Mouse (Mus musculus): ENCODE measurements around the gene Grin2a.

Gene Grin2a

DNA sequence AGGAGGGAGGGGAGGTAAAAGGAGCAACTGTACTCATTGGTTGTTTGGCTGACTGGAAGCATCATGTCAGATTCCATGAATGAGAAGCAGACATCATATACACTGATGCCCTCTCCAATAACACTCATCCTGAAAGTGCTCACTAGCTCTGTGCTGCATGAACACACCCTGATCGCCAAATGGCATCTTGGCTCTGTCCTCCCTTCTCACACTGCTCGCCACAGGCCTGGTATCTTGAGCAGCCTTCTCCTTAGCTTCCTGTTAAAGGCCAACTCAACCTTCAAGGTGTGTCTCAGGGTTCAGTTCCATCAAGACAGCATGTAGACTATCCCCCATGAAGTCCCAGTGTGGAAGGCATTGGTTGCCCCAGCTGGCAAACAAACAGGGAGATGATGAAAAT is 137.6 kb downstream of the Grin2a start:
- no peak for DNase-seq

- DNase-seq: no peak
Observed at GRCm38 (mm10) chr16:9851265-9851988, 143.9 kb downstream of the Grin2a start.

- DNase-seq: no peak
Observed at GRCm38 (mm10) chr16:9841496-9841895, 153.9 kb downstream of the Grin2a start.

DNA sequence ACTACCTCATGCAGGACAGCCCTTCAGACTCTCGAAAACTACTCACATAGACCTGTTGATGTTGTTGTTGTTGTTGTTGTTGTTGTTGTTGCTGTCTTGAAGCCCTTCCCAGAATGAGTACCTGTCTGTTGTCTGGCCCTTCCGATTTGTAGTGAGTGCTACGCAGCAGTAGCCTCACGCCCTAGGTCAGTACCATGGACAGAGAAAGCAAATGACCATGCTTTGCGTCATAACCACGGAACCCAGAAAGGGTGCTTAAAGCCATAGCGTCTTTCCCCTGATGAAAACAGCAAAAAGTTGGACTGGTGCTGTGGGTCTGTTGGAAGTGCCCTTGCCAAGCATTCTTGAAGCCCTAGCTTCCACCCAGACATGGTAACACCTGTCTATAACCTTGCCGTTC is 158.8 kb downstream of the Grin2a start:
- no peak for DNase-seq

DNA sequence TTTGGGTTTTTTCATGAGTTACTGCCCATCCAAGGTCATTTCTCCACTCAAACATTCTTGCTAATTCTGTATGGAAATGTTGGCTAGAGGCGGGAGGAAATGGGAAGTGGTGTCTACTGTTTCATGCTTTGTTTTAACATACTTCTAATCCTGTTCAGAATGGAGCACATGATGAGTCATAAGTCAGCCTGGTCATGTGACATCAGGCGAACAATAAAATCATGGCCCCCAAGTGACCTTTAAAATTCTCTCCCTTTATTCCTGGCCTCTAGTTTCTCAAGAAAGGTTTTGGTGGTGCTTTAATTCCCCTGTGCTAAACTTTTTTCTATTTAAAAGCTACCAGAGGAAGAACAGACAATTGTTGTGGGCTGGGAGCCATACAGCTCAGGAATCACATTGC is 161.1 kb downstream of the Grin2a start:
- no peak for DNase-seq

- no peak for DNase-seq
Observed at GRCm38 (mm10) chr16:9825110-9825483, 170.3 kb downstream of the Grin2a start.

DNA sequence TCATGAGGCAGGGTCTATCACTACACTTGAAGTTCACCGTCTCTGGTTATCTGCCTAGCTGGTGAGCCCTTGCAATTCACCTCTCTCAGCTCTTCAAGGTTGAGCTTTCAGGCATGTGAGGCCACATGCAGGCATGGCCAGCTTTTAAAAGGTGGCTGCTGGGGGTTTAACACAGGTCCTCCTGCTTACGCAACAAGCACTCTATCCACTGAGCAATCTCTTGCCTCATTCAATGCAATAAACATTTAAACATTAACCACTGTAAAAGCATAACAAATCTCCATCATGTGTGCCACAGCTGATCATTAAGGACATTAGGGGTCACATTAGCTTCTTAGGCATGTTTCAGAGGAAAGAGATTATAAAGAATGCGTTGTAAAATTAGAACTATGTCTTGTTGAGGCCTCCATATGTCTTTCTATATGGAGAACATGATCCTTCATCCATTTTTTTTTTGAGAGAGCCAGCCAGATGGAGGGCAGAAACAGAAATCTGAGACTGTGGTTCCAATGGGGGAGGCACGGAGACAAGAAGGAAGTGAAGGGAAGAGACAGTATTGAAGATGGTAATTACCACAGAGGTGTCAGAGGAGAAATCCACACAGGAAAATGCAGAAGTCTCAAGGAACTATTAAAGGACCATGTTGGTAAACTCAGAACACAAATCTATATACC is 170.8 kb downstream of the Grin2a start:
- no peak for DNase-seq

- no peak for DNase-seq
Observed at GRCm38 (mm10) chr16:9823686-9824085, 171.7 kb downstream of the Grin2a start.

DNA sequence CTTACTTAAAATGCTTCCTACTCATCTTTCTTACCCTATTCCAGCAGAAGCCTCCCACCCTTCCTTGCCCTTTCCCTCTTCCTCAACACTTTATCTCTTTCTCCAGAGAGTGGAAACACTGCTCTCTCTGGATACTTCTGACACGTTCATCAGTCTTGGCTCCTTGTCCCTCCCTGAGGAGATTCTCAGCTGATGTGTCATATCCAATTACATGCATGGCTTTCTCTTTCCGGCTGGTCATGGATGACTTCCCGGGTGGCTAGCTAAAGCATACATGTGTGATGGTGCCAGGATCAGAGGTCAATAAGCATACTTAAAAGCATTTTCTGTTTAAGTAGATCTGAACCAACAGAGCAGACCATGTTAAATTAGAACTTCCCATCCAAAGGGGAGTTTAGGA is 175.9 kb downstream of the Grin2a start:
- no peak for DNase-seq

- DNase-seq: no peak
Observed at GRCm38 (mm10) chr16:9801338-9801737, 194.0 kb downstream of the Grin2a start.

- DNase-seq: no peak
Observed at GRCm38 (mm10) chr16:9800221-9800620, 195.1 kb downstream of the Grin2a start.

GRCm38 (mm10) chr16:9792976-9793375 is 202.4 kb downstream of the Grin2a start:
- no peak for DNase-seq

GRCm38 (mm10) chr16:9786261-9786660 is 209.1 kb downstream of the Grin2a start:
- no peak for DNase-seq

DNA sequence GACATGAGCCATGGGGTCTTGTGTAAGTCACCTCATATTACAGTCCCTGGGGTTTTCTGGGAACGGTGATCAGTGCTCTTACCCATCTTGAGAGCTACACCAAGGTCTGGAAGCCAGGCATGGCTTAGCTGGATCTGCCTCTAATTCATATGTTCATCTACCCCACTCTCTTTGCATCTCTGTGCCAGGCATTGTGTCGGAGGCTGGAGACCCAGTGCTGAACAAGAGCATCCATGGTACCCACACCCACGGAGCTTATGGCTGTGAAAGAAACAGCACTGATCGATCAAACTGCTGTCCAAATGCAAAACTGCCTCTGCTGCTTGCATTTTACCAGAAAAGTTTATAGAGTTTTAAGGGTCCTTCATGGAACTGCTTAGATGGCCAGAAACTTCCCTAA is 209.5 kb downstream of the Grin2a start:
- DNase-seq: no peak

- DNase-seq: no peak
Observed at GRCm38 (mm10) chr16:9768981-9769380, 226.4 kb downstream of the Grin2a start.

DNA sequence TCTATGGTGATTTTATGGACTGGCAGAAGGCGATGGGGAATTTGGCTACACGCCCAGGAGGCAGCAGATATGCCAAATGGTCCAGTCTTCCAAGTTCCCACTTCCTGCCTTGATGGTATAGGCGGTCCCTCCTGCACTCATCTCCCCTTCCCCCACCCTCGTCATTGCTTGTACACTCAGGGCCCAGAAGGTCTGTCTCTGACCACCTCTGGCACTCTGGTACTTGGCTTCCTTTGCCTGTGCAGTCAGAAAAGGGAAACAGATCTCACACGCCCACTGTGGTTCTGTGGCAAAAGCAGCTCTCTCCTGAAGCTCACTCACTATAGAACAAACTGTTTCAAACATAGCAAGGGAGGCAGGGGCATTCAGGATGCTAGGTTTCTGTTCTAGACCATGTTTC is 227.0 kb downstream of the Grin2a start:
- DNase-seq: peak; percentile 28 to 63

- DNase-seq: no peak
Observed at GRCm38 (mm10) chr16:9767946-9768345, 227.4 kb downstream of the Grin2a start.

DNA sequence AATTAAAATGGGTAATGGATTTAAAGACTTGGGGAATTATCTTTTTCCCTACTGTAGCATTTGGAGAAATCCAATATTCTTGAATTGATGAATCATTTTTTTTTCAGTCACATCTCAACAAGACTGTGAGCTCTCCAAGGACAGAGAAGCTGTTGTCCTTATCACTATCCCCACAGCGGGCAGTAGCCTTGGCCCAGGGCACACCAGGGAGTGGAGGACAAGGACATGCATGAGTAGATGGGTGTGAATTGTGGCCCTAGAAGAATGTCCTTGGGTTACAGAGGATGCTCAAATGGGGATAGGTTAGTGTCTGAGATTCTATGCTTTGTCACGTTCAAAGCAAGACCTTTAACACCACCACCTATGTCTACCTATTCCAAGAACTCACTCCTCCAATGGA is 231.3 kb downstream of the Grin2a start:
- no peak for DNase-seq

DNA sequence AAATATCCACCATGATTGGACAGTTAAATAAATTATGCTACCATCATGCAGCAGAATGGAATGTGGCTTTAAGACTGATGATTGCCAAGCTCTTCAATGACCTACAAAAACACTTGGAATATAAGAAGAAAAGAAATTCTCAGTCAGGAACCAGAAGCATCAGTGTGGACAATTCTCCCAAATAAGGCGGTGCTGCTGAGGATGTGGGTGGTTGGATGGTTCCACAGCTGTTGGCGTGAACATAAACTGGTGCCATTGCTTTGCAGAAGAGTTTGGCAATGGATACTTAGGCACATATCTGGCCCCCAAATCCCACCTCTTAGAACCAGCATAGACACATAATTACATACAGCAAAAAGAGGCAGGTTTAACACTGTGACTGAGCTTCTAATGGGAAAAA is 235.0 kb downstream of the Grin2a start:
- DNase-seq: no peak

- DNase-seq: peak in 1 of 2 experiments; percentile 35
Observed at GRCm38 (mm10) chr16:9756849-9757248, 238.5 kb downstream of the Grin2a start.

DNA sequence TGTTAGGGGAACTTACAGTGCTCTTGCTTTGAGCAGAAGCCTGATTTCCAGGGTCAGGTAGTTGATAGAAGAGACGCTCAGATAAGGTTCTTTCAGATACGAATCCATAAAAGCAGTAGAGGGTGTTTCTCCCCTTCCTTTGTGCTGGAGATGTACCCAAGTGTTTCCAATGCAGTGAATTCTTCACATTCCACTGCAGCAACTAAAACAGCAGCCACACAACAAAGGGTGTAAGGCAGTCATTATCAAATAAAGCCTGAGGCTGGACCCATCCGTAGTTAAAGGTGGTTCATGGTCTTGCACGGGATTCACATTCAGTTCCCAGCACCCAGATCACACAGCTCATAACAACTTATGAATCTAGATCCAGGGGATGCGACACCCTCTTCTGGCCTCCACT is 241.3 kb downstream of the Grin2a start:
- DNase-seq: no peak

- DNase-seq: no peak
Observed at GRCm38 (mm10) chr16:9753045-9753444, 242.3 kb downstream of the Grin2a start.

DNA sequence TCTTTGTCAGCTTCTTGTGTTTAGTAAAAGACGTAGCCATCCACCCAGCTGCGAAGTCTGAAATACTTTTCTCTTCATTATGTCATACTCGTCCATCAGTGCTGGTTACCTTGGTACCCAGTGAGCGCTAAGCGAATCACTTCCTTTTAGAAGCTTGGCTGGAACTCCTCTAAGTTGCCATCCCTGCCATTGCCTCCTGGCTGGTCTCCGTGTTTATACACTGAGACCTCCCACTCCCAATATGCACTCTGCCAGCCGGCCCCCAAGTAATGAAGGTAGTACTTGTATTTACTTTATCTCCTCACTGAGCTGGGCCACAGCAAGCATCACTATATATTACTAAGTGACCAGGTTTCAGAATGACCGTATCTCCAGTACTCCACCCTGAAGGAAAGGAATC is 242.8 kb downstream of the Grin2a start:
- DNase-seq: no peak

- no peak for DNase-seq
Observed at GRCm38 (mm10) chr16:9751045-9751569, 244.3 kb downstream of the Grin2a start.

- no peak for DNase-seq
Observed at GRCm38 (mm10) chr16:9749661-9750060, 245.7 kb downstream of the Grin2a start.

Measured in lung, postnatal 4 days (tissue).